Mouse (Mus musculus) frontal cortex, adult (tissue): ENCODE results near the gene Map2k2.

Experiments used
- ATAC-seq: cut with Nextera tagmentation; 2 replicates; pipeline ENCODE4 v1.9.2; 2017; ENCODE audit warnings: mild to moderate bottlenecking, moderate library complexity, mixed read lengths; ENCODE audit not compliant: low TSS enrichment

Map2k2 gene

DNA sequence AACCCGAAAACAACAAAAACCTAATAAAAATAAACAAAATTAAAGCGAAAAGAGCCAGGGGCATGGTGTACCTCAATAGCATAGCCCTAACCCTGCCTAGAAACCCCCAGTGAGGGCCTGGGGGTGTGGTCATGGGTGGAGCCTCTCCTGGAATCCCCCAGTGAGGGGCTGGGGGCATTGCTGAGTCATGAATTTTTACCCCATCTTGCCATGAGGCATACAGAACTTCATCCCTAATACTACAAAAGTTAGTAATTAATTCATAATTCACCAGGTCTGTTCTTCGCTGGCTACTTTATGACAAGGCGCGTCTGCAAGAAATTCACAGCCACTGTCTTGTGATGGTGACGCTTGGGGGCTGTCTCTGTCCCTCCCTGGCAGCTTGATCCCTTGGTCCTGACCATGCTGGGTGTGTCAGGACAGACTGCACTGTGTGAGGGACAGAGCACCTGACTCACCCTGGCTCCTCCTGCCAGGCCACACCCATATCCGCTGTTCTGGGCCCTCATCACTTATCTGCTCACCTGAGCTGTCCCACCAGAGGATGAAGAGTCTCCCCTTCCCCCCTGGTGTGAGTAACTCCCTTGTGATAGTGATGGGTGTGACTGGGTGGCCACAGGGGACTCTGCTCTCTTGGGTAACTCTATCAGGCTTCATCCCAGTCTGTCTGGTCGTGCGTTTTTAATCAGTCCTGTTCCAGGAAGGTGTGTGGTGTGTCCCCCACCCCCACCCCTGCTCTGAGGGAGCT, 10.6 kb upstream of the Map2k2 start:
- no peak for ATAC-seq

DNA sequence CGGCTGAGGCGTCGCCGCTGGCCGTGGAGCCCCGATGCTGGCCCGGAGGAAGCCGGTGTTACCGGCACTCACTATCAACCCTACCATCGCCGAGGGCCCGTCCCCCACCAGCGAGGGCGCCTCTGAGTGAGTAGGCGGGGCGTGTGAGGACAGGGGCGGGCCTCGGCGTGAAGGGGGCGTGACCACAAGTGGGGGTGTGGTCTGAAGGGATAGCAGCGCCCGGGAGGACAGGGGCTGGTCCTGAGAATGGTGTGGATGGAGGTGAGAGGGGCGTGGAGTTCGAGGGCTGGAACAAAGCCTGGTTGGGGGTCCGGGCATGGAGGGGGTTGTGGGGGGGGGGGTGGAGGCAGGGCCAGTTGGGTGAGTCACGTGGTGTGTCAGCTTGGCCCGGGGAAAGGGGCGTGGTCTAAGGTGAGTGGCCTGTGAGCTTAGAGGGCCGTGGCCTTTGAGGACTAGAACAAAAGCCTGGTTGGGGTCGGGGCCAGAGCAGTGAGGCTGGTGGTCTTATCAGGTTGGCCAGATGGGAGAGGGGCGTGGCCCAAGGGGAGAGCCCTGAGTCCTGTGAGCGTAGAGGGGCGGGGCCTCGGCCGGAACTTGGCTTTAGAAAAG, 502 bp downstream of the Map2k2 start:
- ATAC-seq: peak; percentile 66

GRCm38 (mm10) chr10:81112946-81113345, 7.2 kb downstream of the Map2k2 start:
- no peak for ATAC-seq

DNA sequence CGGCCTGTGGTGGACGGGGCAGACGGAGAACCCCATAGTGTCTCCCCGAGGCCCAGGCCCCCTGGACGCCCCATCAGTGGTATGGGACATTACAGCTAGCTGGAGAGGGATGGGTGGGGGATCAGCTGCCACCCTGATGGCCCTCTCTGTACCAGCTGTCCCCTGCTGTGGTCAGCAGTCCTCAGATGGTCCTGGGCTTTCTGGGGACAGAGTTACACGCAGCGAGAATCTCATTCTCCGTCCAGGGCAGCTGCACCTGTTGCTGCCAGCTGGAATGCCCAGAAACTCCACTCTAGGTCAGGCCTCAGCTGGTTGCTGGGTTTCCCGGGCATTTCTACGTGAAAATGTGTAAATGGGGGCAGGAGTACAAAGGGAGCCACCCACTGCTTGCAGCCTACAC, 13.9 kb downstream of the Map2k2 start:
- ATAC-seq: no peak

DNA sequence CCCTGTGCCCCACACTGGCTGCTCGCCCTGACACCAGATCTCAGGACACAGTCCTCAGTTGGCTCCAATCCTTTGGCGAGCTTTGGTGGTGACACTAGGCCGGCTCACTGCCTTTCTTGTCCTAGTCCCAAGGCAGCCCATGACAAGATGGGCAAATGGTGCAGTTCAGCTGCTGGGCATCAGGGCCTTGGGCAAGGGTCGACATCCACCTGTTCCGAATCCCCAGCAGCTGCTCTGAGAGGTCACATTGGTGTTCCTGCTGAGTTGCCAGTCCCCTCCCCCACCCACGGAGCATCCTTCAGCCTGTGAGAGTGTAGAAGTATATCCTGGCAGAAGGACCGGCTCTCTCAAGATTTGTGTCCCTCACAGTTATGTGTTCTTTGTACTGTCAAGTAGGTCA, 14.9 kb downstream of the Map2k2 start:
- ATAC-seq: no peak

- ATAC-seq: no peak
Observed at GRCm38 (mm10) chr10:81122889-81123288, 17.2 kb downstream of the Map2k2 start.

DNA sequence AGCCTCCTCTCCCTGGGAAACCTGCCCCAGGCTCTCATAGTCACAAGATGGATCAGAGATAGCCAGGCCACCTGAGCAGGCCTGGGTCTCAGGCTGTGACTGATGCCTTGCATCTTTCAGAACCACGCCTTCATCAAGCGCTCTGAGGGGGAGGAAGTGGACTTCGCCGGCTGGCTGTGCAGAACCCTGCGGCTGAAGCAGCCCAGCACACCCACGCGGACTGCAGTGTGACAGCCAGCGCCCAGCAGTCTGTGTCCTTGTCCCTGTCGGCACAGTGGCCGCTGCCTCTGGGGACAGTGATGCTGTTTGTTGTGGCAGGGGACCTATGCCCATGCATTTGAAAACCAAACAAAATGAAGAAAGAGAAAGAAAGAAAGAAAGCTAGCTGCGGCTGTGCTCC, 17.8 kb downstream of the Map2k2 start:
- peak; percentile 62 for ATAC-seq

DNA sequence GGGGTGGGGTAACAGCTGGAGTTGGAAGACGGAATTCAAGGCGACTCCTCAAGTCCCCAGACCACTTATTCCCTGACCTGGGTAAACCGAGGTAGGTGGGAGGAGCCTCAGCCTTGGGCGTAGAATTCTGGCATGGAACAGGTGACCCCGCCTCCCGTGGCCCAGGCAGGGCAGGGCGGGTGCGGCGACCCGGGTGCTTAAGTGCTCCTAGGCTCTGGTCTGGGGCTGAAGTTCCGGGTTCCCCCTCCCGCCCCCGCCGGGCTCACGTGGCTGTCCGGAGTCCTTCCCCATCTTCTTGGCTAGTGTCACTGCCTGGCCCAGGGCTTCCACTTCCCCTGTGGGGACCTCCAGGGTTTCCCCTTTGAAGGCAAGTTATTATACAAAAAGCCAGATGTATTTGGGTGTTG, 28.5 kb downstream of the Map2k2 start:
- no peak for ATAC-seq

DNA sequence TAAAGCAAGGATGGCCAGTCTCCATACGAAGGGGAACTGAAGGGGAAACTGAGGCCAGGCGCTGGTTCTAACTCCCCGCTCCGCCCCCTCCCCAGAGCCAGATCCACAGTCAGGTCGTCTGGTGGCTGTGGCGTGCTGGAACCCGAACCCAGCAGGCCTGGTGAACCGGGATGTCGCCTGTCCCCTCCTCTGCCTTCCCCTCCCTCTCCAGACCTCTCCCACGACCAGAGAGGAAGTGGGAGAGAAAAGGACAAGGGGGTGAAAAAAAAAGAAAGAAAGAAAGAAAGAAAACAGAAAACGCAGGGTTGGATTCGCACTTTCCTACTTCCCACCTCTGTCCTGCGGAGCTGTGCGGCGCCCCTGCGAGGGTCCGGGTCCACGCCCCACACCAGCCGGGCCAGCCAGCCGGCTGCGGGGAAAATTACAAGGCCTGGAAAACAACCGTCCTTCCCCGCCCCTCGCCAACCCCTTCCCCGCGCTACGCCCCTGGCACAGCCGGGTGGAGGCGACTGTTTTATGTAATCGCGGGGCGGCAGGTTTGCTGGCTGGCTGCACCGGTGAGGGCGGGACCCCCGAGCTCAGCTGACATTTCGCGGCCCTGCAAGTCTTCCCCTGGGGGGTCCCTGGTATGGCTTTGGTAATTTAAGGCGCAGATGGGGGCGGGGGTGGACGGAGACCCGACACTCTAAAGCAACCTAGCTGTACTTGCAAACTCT, 29.4 kb downstream of the Map2k2 start, which contains the start of gene Zbtb7a:
Gene Zbtb7a, plus strand, starts transcription at position 255 of the 716 bp plus-strand sequence.
- ATAC-seq: no peak

DNA sequence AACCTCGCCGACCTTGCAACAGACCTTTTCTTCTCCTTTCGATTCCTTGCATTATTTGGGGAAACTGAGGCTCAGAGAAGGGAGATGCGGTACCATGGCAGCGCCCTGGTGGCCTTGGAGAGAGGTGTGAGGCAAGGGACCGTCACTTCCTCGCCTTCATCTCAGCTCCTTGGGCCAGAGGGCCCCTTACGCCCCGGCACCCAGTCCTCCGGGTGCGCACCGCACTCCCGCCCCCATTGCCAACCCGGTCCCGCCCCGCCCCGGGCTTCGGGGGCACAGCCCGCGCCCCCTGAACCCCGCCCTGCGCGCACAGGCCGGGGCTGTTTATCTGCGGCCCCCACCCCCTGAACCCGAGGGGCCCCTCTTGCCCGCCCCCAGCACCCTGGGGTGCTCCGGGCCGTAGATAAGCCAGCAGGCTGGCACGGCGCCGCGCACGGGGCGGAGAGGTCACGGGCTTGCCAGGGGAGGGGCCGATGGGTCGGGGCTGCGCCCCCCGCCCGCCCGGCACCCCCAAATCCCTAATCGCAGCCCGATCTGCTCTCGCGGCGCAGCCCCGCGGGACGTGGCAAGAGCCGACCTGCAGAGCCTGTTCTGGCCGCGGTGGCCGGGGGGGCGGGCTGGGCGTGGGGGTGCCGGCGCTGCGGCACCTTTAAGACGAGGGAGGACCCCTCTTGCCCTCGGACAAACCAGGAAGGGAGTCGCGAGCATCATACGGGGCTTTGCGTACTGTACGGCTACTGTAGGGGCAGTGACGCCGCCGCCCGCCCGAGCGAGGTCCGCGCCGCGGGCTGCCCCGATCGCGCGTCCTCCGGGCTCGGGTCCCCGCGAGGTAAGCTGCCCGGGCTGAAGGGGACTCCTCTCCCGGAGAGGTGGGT, 30.4 kb downstream of the Map2k2 start:
- ATAC-seq: peak; percentile 27; the same call in 1 of the 2 replicates

DNA sequence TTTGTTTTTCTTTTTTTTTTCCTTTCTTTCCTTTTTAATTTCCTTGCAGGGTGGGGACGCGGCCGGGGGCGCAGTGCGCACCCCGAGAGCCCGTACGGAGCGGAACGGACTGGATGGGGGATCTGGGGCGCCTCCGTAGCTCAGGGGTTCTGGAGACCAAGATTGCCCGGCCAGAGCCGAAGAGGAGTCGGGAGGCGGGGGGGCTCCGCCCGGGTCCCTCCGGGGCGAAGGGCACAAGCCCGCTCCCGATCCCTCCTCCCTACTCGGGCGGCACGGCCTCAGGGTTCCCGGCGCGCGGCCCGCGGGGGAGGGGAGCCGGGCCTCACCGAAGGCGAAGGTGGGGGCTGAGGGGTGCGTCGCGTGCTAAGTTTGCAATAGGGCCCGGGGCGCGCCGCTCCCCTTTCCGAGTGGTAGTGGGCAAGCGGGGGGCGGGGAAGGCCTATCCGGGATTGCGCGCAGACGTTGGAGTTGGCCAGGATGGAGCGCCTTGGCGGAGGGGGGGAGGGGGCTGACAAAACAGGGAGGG, 31.1 kb downstream of the Map2k2 start:
- ATAC-seq: peak; percentile 8; the same call in 1 of the 2 replicates

GRCm38 (mm10) chr10:81137252-81138130, 31.8 kb downstream of the Map2k2 start:
- peak; percentile 76 for ATAC-seq

GRCm38 (mm10) chr10:81138131-81138782, 32.5 kb downstream of the Map2k2 start:
- ATAC-seq: 0 out of 2 replicates have a peak, but pooled peaks have one; percentile 0

DNA sequence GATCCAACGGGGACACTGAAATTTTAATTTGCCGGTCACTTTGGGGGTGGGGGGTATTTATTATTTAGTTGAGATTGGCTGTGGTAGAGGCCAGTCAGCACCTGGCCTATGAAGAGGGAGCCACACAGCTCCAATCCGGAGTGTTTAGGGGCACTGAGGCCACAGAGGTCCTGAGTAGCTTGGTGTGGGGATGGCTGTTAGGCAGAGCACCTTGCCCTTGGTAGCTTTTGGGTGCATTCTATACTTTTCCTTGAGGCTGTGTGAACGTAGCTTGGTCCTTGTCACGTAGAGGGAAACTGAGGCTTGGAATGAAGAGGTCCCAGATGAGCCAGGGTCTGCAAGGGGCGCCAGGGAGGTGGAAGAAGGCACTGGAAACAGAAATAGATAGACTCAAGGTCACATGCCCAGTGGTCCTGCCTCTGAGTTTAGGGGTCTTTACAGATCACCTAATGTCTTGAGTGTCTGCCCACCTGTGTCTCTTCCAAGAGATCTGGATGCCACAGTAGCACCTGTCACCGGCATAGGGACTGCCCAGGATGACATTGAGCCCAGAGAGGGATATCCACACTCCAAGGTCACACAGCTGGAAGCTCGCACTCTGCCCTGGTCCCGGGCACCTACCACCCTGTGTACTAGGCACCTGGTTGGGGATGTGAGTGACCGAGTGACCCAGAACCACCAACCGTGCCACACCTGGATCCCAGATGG, 33.3 kb downstream of the Map2k2 start:
- no peak for ATAC-seq

DNA sequence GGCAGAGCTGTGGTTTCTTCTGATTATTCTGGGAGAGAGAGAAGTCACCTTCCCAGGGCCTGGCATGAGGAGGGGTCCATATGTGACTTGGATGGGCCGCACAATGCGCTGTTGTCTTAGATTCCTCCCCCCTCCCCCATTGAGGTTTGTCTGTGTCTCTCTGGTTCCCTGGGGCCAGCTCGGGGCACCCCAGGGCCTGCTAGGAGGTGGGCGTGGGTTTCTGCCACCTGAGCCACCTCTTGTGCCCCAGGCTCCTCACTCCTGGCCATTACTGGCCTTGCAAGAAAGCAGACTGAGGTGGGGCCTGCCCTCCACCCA, 33.8 kb downstream of the Map2k2 start:
- ATAC-seq: no peak

- no peak for ATAC-seq
Observed at GRCm38 (mm10) chr10:81140005-81140404, 34.3 kb downstream of the Map2k2 start.

DNA sequence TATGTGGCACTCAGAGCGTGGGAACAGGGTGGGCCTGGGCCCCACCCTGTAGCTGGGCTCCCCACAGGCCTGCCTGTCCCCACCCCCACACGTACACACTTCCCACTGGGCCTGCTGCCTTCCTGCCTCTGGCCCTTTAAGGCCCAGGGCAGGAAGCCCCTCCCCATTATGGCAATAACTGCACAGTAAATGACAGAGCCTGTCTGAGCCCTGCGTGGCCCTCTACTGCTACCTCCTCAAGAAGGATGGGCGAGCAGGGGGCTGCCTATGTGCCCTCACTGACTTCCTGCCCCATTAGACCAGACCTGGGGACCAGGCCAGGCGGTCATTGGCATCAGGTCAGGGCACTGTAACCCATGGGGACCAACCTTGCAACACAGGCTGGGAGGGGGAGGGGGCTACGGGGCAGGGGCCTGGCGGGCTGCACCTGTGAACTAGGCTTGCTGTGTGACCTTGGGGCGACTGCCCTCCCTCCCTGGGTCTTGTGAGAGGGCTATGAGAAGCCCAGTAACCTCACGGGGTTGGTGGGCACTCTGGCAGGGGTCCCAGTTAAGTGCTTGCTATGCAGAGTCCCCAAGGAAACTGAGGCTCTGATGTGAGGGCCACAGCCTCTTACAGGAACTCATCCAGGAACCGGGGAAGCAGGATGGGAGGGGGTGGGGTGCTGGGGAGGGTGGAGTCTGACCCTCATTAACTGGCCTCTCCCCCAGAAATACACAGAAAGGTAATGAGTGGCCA, 35.2 kb downstream of the Map2k2 start:
- no peak for ATAC-seq

DNA sequence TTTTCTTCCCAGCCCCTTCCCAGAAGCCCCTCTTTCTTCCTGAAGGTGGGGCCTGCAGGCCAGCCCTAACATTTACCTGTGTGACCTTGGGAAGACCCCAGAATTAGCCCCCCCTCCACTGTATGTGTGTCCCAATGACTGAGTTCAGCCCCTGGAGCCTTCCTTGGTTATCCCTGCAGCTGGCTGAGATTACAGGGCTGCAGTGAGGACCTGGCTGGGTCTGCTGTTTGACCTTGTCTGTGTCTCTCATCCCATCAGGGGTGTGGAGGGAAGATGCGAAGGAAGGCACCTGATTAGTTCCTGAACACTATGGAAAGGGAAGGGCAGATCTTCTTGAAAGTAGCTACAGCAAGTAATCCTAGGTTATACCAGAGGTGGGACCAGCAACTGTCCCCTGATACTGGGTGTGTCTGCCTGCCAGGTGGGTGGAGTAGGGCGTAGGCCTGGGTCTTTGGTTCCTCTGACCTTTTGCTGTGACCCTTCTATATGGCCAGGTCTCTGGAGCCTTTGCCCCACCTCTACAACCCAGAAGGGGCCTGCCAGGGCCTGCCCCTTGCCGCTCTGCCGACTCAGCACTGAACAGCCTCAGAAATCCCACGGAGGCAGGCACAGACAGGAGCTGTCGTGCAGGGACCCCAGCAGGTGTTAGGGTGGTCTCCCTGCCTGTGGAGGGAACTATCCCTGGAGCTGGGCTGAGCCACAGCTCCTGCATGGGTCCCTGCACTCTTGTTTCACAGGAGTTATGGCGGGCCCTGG, 35.9 kb downstream of the Map2k2 start:
- no peak for ATAC-seq
